In genomic region chr12:27062511-27063264, GRCm38 (mm10) we compare ENCODE assay signal across 8 mouse cellular contexts.
DNase-seq lines count a peak whose midpoint lies in the region; ATAC-seq and TF ChIP-seq lines count a peak whose summit lies in the region.

No protein-coding gene starts in this region.

- H3K36me3 ChIP-seq in kidney, embryonic 15.5 days, result no peaks in the 10 kb centered on the region
- H3K36me3 ChIP-seq in embryonic facial prominence, embryonic 13.5 days, result no peaks in the 10 kb centered on the region
- no peaks in the 10 kb centered on the region for H3K36me3 ChIP-seq in intestine, postnatal 0 days (ENCODE audit: control insufficient read depth, insufficient read depth)
- no peaks in the 10 kb centered on the region for H3K36me3 ChIP-seq in neural tube, embryonic 13.5 days

- H3K4me2 ChIP-seq in kidney, embryonic 15.5 days, result peak overlapping the region; percentile 66
- H3K4me2 ChIP-seq in embryonic facial prominence, embryonic 13.5 days, result peak overlapping the region; percentile 58
- peak overlapping the region; percentile 64; the same call in 1 of the 2 replicates for H3K4me2 ChIP-seq in intestine, postnatal 0 days (replicated peaks; ENCODE audit: low read depth)
- peak overlapping the region; percentile 63 for H3K4me2 ChIP-seq in neural tube, embryonic 13.5 days

- DNase-seq in kidney, postnatal 10 days, result no peak
- no peak for DNase-seq in adrenal gland, postnatal 36 days
- DNase-seq in adrenal gland, adult 8-10 months, result no peak

- peaks cover 24% of the 10 kb centered on the region for H3K4me1 ChIP-seq in kidney, embryonic 15.5 days
- H3K4me1 ChIP-seq in embryonic facial prominence, embryonic 13.5 days, result peaks cover 46% of the 10 kb centered on the region
- 0 out of 2 replicates have a peak, but pooled peaks cover 5% of the 10 kb centered on the region for H3K4me1 ChIP-seq in intestine, postnatal 0 days (replicated peaks; ENCODE audit: control insufficient read depth, insufficient read depth, low read length)
- peaks cover 62% of the 10 kb centered on the region for H3K4me1 ChIP-seq in neural tube, embryonic 13.5 days (replicated peaks)

- H3K9ac ChIP-seq in kidney, embryonic 15.5 days, result no peak overlapping the region
- H3K9ac ChIP-seq in embryonic facial prominence, embryonic 13.5 days, result peak overlapping the region; percentile 58; the same call in 1 of the 2 replicates
- no peak overlapping the region for H3K9ac ChIP-seq in intestine, postnatal 0 days (ENCODE audit: low read depth, low read length)
- H3K9ac ChIP-seq in neural tube, embryonic 13.5 days, result peak overlapping the region; percentile 70

- 72% methylated on average over 6 of the region's 6 CpGs for WGBS in kidney, embryonic 15.5 days
- WGBS in embryonic facial prominence, embryonic 13.5 days, result 45% methylated on average over 6 of the region's 6 CpGs
- 82% methylated on average over 6 of the region's 6 CpGs for WGBS in intestine, postnatal 0 days
- WGBS in neural tube, embryonic 13.5 days, result 29% methylated on average over 6 of the region's 6 CpGs

- TF ChIP-seq CTCF in intestine, postnatal 0 days (IDR thresholded peaks at IDR 0.05; ENCODE audit: low read depth), result no peak

- ATAC-seq in kidney, embryonic 15.5 days (replicated peaks; ENCODE audit: low FRiP score), result no peak
- no peak for ATAC-seq in embryonic facial prominence, embryonic 13.5 days (ENCODE audit: insufficient number of reproducible peaks, insufficient read depth, low FRiP score, low TSS enrichment, low read depth)
- ATAC-seq in intestine, postnatal 0 days, result no peak
- ATAC-seq in neural tube, embryonic 13.5 days (ENCODE audit: low read depth), result no peak
- no peak for ATAC-seq in CD4-positive, CD25-positive, alpha-beta regulatory T cell, adult 4 months

- no peaks in the 10 kb centered on the region for H3K9me3 ChIP-seq in kidney, embryonic 15.5 days (replicated peaks)
- H3K9me3 ChIP-seq in embryonic facial prominence, embryonic 13.5 days, result no peaks in the 10 kb centered on the region
- no peaks in the 10 kb centered on the region for H3K9me3 ChIP-seq in intestine, postnatal 0 days (ENCODE audit: control insufficient read depth)
- no peaks in the 10 kb centered on the region for H3K9me3 ChIP-seq in neural tube, embryonic 13.5 days

- peak overlapping the region; percentile 68 for H3K27ac ChIP-seq in kidney, embryonic 15.5 days
- H3K27ac ChIP-seq in embryonic facial prominence, embryonic 13.5 days, result peak overlapping the region; percentile 85
- H3K27ac ChIP-seq in intestine, postnatal 0 days (ENCODE audit: low read depth, low read length), result no peak overlapping the region
- peak overlapping the region; percentile 98 for H3K27ac ChIP-seq in neural tube, embryonic 13.5 days (replicated peaks)

- peak overlapping the region; percentile 41; the same call in 1 of the 2 replicates for H3K4me3 ChIP-seq in kidney, embryonic 15.5 days (replicated peaks)
- peak overlapping the region; percentile 33 for H3K4me3 ChIP-seq in embryonic facial prominence, embryonic 13.5 days
- H3K4me3 ChIP-seq in intestine, postnatal 0 days (ENCODE audit: low read depth, low read length), result no peak overlapping the region
- H3K4me3 ChIP-seq in neural tube, embryonic 13.5 days, result peak overlapping the region; percentile 30

- H3K27me3 ChIP-seq in kidney, embryonic 15.5 days, result no peaks in the 10 kb centered on the region
- H3K27me3 ChIP-seq in embryonic facial prominence, embryonic 13.5 days, result no peaks in the 10 kb centered on the region
- H3K27me3 ChIP-seq in intestine, postnatal 0 days (replicated peaks; ENCODE audit: control insufficient read depth, insufficient read depth, low read length), result no peaks in the 10 kb centered on the region
- no peaks in the 10 kb centered on the region for H3K27me3 ChIP-seq in neural tube, embryonic 13.5 days

Comparison
In these comparisons a context has a peak if more than half of its experiments do, and no peak if none do; other contexts are left out.
1. H3K9ac ChIP-seq: peak in embryonic facial prominence, embryonic 13.5 days (single experiment) and neural tube, embryonic 13.5 days (single experiment); none in kidney, embryonic 15.5 days (single experiment) and intestine, postnatal 0 days (single experiment).
2. Peak in every context shown above with its lines, with median percentiles within 50 percentile points of each other: H3K4me2 ChIP-seq.